Mouse (Mus musculus): ENCODE data around the gene Camk1. TPM values are rescaled to one million over a fixed set of nuclear protein-coding genes. Genes with fewer than 3 reads are reported as not detected.

Camk1 gene
- total and polyA plus RNA-seq, 3 experiments: 0.20 to 5.3 (median 1.4) TPM

Other genes starting within 250 kb of the Camk1 start
- gene Lhfpl4, start 148.6 kb downstream of the Camk1 start, total RNA-seq (2012; rRNA removed): 7.1 and 7.2 TPM in 2 replicates
- gene Lhfpl4, start 148.6 kb downstream of the Camk1 start, total RNA-seq (2014; rRNA removed): 2.6 and 3.2 TPM in 2 replicates
- 8.9 and 9.8 TPM in 2 replicates for gene Lhfpl4, start 148.6 kb downstream of the Camk1 start, polyA plus RNA-seq (2012; ENCODE audit: insufficient read length, low read depth)
- gene Mtmr14, start 106.1 kb downstream of the Camk1 start, total RNA-seq (2012; rRNA removed): 63.9 and 83.4 TPM in 2 replicates
- 80.0 and 81.0 TPM in 2 replicates for gene Mtmr14, start 106.1 kb downstream of the Camk1 start, total RNA-seq (2014; rRNA removed)
- 88.0 and 89.2 TPM in 2 replicates for gene Mtmr14, start 106.1 kb downstream of the Camk1 start, polyA plus RNA-seq (2012; ENCODE audit: insufficient read length, low read depth)
- gene Cpne9, start 61.7 kb downstream of the Camk1 start, total RNA-seq (2012; rRNA removed): 0.25 TPM in 2 replicates
- 0.19 and 0.28 TPM in 2 replicates for gene Cpne9, start 61.7 kb downstream of the Camk1 start, total RNA-seq (2014; rRNA removed)
- gene Cpne9, start 61.7 kb downstream of the Camk1 start, polyA plus RNA-seq (2012; ENCODE audit: insufficient read length, low read depth): 0.27 and 0.49 TPM in 2 replicates
- 24.5 and 26.5 TPM in 2 replicates for gene Brpf1, start 36.8 kb downstream of the Camk1 start, total RNA-seq (2012; rRNA removed)
- 13.7 TPM in 2 replicates for gene Brpf1, start 36.8 kb downstream of the Camk1 start, total RNA-seq (2014; rRNA removed)
- gene Brpf1, start 36.8 kb downstream of the Camk1 start, polyA plus RNA-seq (2012; ENCODE audit: insufficient read length, low read depth): 26.7 and 28.1 TPM in 2 replicates
- gene Ogg1, start 17.0 kb downstream of the Camk1 start, total RNA-seq (2012; rRNA removed): 12.5 and 13.8 TPM in 2 replicates
- 14.4 and 14.5 TPM in 2 replicates for gene Ogg1, start 17.0 kb downstream of the Camk1 start, total RNA-seq (2014; rRNA removed)
- gene Ogg1, start 17.0 kb downstream of the Camk1 start, polyA plus RNA-seq (2012; ENCODE audit: insufficient read length, low read depth): 19.5 and 20.1 TPM in 2 replicates
- gene Tada3, start 33.9 kb upstream of the Camk1 start, total RNA-seq (2012; rRNA removed): 14.6 and 19.4 TPM in 2 replicates
- gene Tada3, start 33.9 kb upstream of the Camk1 start, total RNA-seq (2014; rRNA removed): 7.2 and 7.6 TPM in 2 replicates
- 24.8 and 28.2 TPM in 2 replicates for gene Tada3, start 33.9 kb upstream of the Camk1 start, polyA plus RNA-seq (2012; ENCODE audit: insufficient read length, low read depth)
- gene Arpc4, start 34.1 kb upstream of the Camk1 start, total RNA-seq (2012; rRNA removed): 150 and 190 TPM in 2 replicates
- gene Arpc4, start 34.1 kb upstream of the Camk1 start, total RNA-seq (2014; rRNA removed): 202 and 234 TPM in 2 replicates
- 314 and 345 TPM in 2 replicates for gene Arpc4, start 34.1 kb upstream of the Camk1 start, polyA plus RNA-seq (2012; ENCODE audit: insufficient read length, low read depth)
- gene Ttll3, start 45.3 kb upstream of the Camk1 start, total RNA-seq (2012; rRNA removed): 5.1 and 5.3 TPM in 2 replicates
- gene Ttll3, start 45.3 kb upstream of the Camk1 start, total RNA-seq (2014; rRNA removed): 0.87 and 1.8 TPM in 2 replicates
- 4.4 and 5.1 TPM in 2 replicates for gene Ttll3, start 45.3 kb upstream of the Camk1 start, polyA plus RNA-seq (2012; ENCODE audit: insufficient read length, low read depth)
- 26.3 and 28.6 TPM in 2 replicates for gene Rpusd3, start 75.4 kb upstream of the Camk1 start, total RNA-seq (2012; rRNA removed)
- 18.8 and 22.1 TPM in 2 replicates for gene Rpusd3, start 75.4 kb upstream of the Camk1 start, total RNA-seq (2014; rRNA removed)
- gene Rpusd3, start 75.4 kb upstream of the Camk1 start, polyA plus RNA-seq (2012; ENCODE audit: insufficient read length, low read depth): 18.5 and 26.5 TPM in 2 replicates
- 0.17 TPM in 1 of 2 replicates, not detected in the other for gene Cidec, start 91.8 kb upstream of the Camk1 start, total RNA-seq (2012; rRNA removed)
- gene Cidec, start 91.8 kb upstream of the Camk1 start, total RNA-seq (2014; rRNA removed): not detected in 2 replicates
- gene Cidec, start 91.8 kb upstream of the Camk1 start, polyA plus RNA-seq (2012; ENCODE audit: insufficient read length, low read depth): 0.14 TPM in 1 of 2 replicates, not detected in the other
- gene Jagn1, start 98.6 kb upstream of the Camk1 start, total RNA-seq (2012; rRNA removed): 69.2 and 83.9 TPM in 2 replicates
- 90.4 and 106 TPM in 2 replicates for gene Jagn1, start 98.6 kb upstream of the Camk1 start, total RNA-seq (2014; rRNA removed)
- 88.3 and 103 TPM in 2 replicates for gene Jagn1, start 98.6 kb upstream of the Camk1 start, polyA plus RNA-seq (2012; ENCODE audit: insufficient read length, low read depth)
- 0.13 TPM in 1 of 2 replicates, not detected in the other for gene Il17re, start 114.5 kb upstream of the Camk1 start, total RNA-seq (2012; rRNA removed)
- gene Il17re, start 114.5 kb upstream of the Camk1 start, total RNA-seq (2014; rRNA removed): not detected in 2 replicates
- 0.13 TPM in 1 of 2 replicates, not detected in the other for gene Il17re, start 114.5 kb upstream of the Camk1 start, polyA plus RNA-seq (2012; ENCODE audit: insufficient read length, low read depth)
- not detected in 2 replicates for gene Il17rc, start 127.4 kb upstream of the Camk1 start, total RNA-seq (2012; rRNA removed)
- not detected in 2 replicates for gene Il17rc, start 127.4 kb upstream of the Camk1 start, total RNA-seq (2014; rRNA removed)
- not detected in 2 replicates for gene Il17rc, start 127.4 kb upstream of the Camk1 start, polyA plus RNA-seq (2012; ENCODE audit: insufficient read length, low read depth)
- 4.3 and 6.2 TPM in 2 replicates for gene Creld1, start 139.3 kb upstream of the Camk1 start, total RNA-seq (2012; rRNA removed)
- 3.3 and 3.4 TPM in 2 replicates for gene Creld1, start 139.3 kb upstream of the Camk1 start, total RNA-seq (2014; rRNA removed)
- gene Creld1, start 139.3 kb upstream of the Camk1 start, polyA plus RNA-seq (2012; ENCODE audit: insufficient read length, low read depth): 12.9 and 14.3 TPM in 2 replicates
- gene Prrt3, start 157.9 kb upstream of the Camk1 start, total RNA-seq (2012; rRNA removed): not detected in 2 replicates
- not detected in 2 replicates for gene Prrt3, start 157.9 kb upstream of the Camk1 start, total RNA-seq (2014; rRNA removed)
- not detected in 2 replicates for gene Prrt3, start 157.9 kb upstream of the Camk1 start, polyA plus RNA-seq (2012; ENCODE audit: insufficient read length, low read depth)
- gene Emc3, start 187.7 kb upstream of the Camk1 start, total RNA-seq (2012; rRNA removed): 52.7 and 62.2 TPM in 2 replicates
- 87.5 and 90.9 TPM in 2 replicates for gene Emc3, start 187.7 kb upstream of the Camk1 start, total RNA-seq (2014; rRNA removed)
- gene Emc3, start 187.7 kb upstream of the Camk1 start, polyA plus RNA-seq (2012; ENCODE audit: insufficient read length, low read depth): 64.6 and 64.9 TPM in 2 replicates
- gene Fancd2, start 187.7 kb upstream of the Camk1 start, total RNA-seq (2012; rRNA removed): 25.5 and 26.3 TPM in 2 replicates
- gene Fancd2, start 187.7 kb upstream of the Camk1 start, total RNA-seq (2014; rRNA removed): 32.7 and 37.3 TPM in 2 replicates
- 27.2 and 30.2 TPM in 2 replicates for gene Fancd2, start 187.7 kb upstream of the Camk1 start, polyA plus RNA-seq (2012; ENCODE audit: insufficient read length, low read depth)